In the genomic region with DNA sequence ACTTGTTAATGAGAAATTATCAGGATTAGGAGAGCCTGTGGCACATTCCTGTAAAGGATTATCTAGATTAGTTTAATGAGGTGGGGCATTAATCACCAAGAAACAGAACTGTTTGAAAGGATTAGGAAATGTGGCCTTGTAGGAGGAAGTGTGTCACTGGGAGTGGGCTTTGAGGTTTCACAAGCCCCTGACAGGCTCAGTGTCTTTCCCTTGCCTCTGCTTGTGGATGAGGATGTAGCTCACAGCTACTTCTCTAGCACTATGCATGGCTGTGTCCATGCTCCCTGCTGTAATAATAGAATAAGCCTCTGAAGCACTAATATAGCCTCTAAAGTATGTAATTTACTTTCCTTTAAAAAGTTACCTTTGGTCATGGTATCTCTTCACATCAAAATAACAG, we compare ENCODE assay signal across 26 mouse cellular contexts.
"Had no signal": no experiment of that assay in that cellular context is flagged by ENCODE, and none has a peak within 500 bp of the region (broad histone marks: within the 10 kb centered on the region; RNA-seq: fewer than 3 reads in every experiment).

No protein-coding gene starts in this region.

- H3K9ac ChIP-seq: heart, embryonic 12.5 days; hindbrain, embryonic 12.5 days; hindbrain, embryonic 15.5 days; intestine, embryonic 15.5 days; limb, embryonic 12.5 days; liver, embryonic 13.5 days had no signal

- DNase-seq: gastrocnemius, adult 2 months; gastrocnemius, postnatal 14 days; gastrocnemius, postnatal 36 days; heart, adult 18-20 months; heart, postnatal 10 days; heart, postnatal 4 days; kidney, adult 18-20 months; kidney, adult 8-10 months; kidney, postnatal 14 days; kidney, postnatal 4 days; liver; liver, embryonic 13.5 days had no signal

- H3K4me3 ChIP-seq: gastrocnemius, adult 2 months; heart, embryonic 10.5 days; heart, embryonic 12.5 days; hindbrain, embryonic 10.5 days; hindbrain, embryonic 12.5 days; hindbrain, embryonic 15.5 days; intestine, embryonic 15.5 days; layer of hippocampus, adult 2 months; left cerebral cortex, adult 2 months; limb, embryonic 10.5 days; limb, embryonic 12.5 days; liver, embryonic 13.5 days had no signal

- H3K4me2 ChIP-seq: heart, embryonic 12.5 days; hindbrain, embryonic 12.5 days; hindbrain, embryonic 15.5 days; intestine, embryonic 15.5 days; limb, embryonic 12.5 days; liver, embryonic 11.5 days; liver, embryonic 13.5 days had no signal

- H3K4me1 ChIP-seq: heart, embryonic 10.5 days; heart, embryonic 12.5 days; hindbrain, embryonic 10.5 days; hindbrain, embryonic 12.5 days; hindbrain, embryonic 15.5 days; intestine, embryonic 15.5 days; limb, embryonic 10.5 days; limb, embryonic 12.5 days; liver, embryonic 13.5 days had no signal

- H3K27ac ChIP-seq: gastrocnemius, adult 2 months; heart, embryonic 10.5 days; hindbrain, embryonic 10.5 days; hindbrain, embryonic 12.5 days; hindbrain, embryonic 15.5 days; intestine, embryonic 15.5 days; kidney, postnatal 0 days; layer of hippocampus, adult 2 months; left cerebral cortex, adult 2 months; limb, embryonic 10.5 days; limb, embryonic 12.5 days; liver, embryonic 13.5 days had no signal

- ATAC-seq: inflammation-experienced regulatory T-cells, adult 6 months; intestine, embryonic 15.5 days; intestine, postnatal 0 days had no signal

- H3K9me3 ChIP-seq: heart, embryonic 10.5 days; heart, embryonic 12.5 days; hindbrain, embryonic 10.5 days; hindbrain, embryonic 12.5 days; hindbrain, embryonic 15.5 days; intestine, embryonic 15.5 days; limb, embryonic 10.5 days; limb, embryonic 12.5 days; liver, embryonic 13.5 days had no signal

- H3K27me3 ChIP-seq: heart, embryonic 12.5 days; hindbrain, embryonic 12.5 days; hindbrain, embryonic 15.5 days; intestine, embryonic 15.5 days; limb, embryonic 12.5 days; liver, embryonic 13.5 days had no signal
